Mouse (Mus musculus) right cerebral cortex, adult 2 months (tissue): Measurements from ENCODE around the gene Oosp3.

Experiments used
- DNase-seq, 2 experiments: peaks; one replicate each; pipeline ENCODE4 v3.0.0; 2021 to 2022; ENCODE audit warnings: low spot score in 2 of 2

The Oosp3 gene

DNA sequence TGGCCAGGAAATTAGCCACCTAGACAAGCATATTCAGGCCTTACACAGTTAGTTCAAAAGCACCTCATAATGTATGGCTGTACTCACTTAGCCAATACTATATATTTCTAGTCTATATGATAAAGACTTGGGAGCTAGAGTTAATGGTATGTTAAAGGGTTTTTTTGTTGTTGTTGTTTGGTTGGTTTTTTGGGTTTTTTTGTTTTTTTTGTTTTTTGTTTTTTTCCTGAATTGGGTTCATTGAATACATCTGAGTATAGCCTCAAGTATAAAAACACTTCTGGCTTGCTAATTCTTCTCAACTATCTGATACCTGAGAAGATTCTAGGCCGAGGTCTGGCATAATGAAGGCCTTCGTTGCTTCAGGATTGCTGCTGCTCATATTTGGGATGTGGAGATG lies at the start of gene Oosp3:
Gene Oosp3 (plus strand): TSS at position 301 of the 400 bp plus-strand sequence.
- DNase-seq, result no peak

DNA sequence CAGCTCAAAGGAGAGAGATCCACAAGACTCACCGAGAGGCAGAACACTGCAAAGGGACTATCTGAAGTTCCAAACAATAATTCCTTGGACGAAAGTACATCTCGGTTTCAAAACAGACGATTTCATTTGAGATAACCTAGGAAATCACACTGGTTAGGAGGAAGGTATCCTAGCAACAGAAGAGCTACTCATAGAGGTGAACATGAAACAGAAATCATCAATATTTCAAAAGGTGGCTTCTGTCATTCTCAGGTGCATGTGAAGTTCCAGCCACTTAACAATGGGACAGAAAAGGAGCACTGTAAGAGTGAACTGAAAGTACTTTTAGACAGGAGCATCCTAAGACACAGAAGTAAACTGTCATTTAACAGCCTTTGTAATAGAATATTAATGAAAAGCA lies 47.3 kb upstream of the Oosp3 start:
- no peak for DNase-seq

- no peak for DNase-seq
These were observed 37.7 kb upstream of the Oosp3 start for GRCm38 (mm10) chr19:11659142-11659541.

DNA sequence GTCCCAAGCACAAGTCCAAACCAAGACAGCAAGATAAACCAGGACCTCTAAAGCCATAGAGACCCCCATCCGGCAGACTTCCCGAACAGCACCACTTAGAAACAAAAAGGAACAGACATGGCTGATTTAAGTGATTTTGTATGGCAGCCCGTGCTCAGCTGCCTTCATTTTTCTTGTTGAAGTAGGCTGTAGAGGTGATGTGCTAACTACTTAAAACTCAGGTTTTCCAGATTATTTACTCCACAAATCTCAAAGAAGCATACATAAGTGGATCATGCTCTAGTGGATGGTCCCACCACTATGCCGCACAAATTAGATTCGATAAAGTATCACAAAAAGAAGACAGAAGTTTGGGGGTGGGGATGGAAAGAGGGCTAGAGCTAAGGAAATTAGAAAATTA lies 36.4 kb upstream of the Oosp3 start, which contains the start of gene Oosp2:
Gene Oosp2 (minus strand): TSS at position 101 of the 400 bp plus-strand sequence.
- no peak for DNase-seq

- no peak for DNase-seq
These were observed 35.3 kb upstream of the Oosp3 start for GRCm38 (mm10) chr19:11661562-11661961.

- DNase-seq, result no peak
These were observed 6.0 kb upstream of the Oosp3 start, which contains the start of gene Oosp1 for GRCm38 (mm10) chr19:11690839-11691238. Gene Oosp1 (minus strand): TSS chr19:11691150.

GRCm38 (mm10) chr19:11691454-11691853 lies 5.4 kb upstream of the Oosp3 start:
- no peak for DNase-seq

- no peak for DNase-seq
These were observed 1.5 kb downstream of the Oosp3 start for GRCm38 (mm10) chr19:11698342-11698741.

DNA sequence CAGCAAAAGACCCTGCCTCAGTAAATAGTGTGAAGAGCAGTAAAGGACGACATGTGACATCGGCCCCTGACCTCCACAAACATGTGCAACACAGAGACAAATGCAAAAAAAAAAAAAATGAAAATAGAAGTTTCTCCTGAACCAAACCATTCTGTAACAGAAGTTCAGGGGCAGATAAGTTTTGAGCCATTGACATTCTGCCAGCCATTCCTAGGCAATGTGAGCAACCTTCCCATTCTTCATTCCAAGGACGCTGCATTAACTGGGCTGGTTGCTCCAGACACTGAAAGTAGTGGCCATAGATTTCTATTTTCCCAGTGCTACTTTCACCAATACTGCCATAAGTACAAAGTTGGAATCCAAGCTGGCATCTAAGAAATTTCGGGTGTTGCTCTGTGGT lies 15.6 kb downstream of the Oosp3 start:
- DNase-seq, result no peak

DNA sequence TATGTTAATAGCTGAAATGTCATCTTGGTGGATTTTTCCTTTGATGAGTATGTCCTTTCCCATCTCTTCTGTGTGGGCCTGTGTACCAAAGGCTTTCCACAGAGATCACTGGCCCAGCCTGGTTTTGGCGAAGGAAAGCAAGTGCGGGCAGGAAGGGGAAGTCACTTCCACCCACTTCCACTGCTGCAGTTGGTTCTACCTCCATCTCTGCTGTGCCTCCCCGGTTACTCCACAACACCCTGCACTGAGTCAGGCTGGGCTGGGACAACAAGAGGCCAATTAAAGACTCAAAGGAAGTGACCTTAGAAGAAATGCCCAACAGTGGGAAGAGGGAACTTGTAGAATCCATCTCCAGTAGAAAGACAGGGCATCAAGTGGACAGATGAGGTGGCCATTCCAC lies 23.2 kb downstream of the Oosp3 start:
- DNase-seq, result no peak

DNA sequence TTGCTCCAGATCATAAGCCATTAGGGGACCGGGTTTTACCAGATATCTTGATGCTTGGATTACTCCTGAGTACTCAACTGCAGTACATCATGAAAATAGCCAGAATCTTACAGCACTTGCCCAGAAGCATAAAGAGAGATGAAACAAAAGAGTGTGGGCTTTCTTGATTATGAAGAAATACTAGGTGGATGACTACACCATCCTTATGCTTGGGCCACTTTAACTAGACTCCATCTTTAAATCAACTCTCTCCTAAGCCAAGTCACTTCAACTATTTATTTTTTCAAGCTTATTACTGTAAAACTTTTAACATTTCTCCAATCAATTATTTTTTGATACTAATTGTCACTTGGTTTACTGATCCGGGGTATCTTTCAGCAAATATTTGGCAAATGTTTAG lies 27.0 kb downstream of the Oosp3 start:
- no peak for DNase-seq

DNA sequence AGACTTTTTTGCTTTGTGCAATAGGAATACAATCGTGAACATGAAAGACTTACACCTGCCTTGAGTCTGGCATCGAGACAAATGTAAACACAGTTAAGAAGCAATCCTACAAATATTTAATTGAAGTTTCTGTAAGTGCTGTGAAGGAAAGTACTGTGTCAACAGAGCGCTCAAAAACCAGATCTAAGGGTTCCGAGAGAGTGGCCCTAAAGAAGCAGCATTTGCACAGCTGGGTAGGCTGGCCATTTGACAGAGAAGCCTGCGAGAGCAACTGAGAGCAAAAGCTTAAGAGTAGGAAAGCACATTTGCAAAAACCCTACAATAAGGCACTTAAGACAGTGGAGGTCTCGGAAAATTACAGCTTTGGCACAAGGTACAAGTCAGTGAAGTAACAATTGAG lies 27.4 kb downstream of the Oosp3 start:
- no peak for DNase-seq

- no peak for DNase-seq
These were observed 29.1 kb downstream of the Oosp3 start for GRCm38 (mm10) chr19:11725915-11726314.

DNA sequence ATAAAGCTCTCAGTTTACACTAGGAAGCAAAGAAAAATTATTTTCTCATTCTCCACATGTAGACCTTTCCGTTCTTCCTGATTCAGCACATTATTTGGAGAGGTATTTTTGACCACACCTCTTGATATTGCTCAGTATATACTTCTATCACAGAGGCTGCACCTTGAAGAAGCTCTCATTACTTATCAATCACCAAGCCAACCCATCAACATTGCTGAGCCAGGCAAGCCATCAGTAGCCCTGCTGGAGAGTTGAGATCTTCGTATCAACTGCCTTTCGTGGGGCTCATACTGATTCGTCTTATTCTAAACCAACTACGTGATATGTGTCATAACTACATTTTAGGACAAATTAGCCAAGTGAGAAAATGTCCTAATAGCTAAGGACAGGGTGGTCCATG lies 30.4 kb downstream of the Oosp3 start:
- no peak for DNase-seq

DNA sequence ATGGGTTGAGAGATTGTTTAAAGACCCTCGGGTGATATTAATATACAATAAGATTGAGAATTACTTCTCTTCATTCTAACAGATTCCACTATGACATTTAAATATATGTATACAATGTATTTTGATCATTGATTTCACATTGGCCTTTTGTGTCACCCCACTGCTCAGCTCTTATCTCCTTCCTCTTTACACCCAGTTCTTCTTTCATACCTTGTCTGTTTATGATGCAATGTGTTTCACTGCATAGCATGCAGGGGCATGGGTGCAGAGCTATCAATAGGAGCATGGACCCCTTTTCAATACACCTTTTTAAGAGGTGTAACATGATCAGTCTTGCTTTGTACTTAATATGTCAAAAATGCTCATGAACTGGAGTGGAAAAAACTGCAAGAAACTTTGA lies 33.4 kb downstream of the Oosp3 start:
- no peak for DNase-seq

- no peak for DNase-seq
These were observed 39.6 kb downstream of the Oosp3 start for GRCm38 (mm10) chr19:11736455-11736854.

DNA sequence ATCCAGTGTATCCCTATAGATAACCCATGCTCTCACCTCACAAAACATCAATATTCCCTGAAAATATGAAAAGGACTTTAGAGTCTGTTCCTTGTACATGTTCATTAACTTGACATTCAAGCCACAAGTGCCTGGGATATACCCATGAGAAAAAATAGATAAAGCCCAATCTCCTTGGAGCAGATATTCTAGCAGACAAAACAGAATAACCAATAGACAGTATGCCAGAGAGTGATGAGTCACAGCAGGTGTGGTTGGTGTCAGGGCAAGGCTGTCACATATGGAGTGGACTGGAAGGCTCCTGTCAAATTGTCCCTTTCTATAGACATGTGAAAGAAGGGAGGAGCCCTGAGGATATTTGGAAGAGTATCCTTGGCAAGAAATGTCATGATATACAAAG lies 48.8 kb downstream of the Oosp3 start:
- DNase-seq, result no peak

DNA sequence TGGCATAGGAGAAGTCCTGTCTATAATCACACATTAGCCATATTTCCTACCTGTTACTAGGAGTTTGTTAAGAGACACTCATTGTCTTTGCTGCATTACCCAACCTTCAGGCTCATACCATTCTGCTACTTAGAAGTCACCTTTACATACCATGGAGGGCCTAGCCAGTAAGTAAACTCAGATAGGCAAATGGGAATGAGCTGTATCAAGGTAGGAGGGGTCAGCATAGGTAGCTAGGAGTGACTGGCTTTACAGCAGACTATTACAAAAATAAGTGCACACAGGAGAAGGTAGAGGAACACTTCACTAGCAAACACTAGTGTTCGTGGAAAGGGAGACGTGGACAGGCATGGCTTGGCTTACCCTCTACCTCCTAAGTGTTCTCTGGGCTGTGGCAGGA lies 50.4 kb downstream of the Oosp3 start, which contains the start of gene Gif:
Gene Gif (plus strand): TSS at position 257 of the 400 bp plus-strand sequence.
- DNase-seq, result no peak
